Mouse (Mus musculus) testis, adult 2 months (tissue): ENCODE measurements around the gene Snd1.

Source experiments
- CTCF ChIP-seq: fragments of 200-500 bp; IDR thresholded peaks from 2 replicates; pipeline ENCODE4 v1.5.1; 2012; ENCODE audit warnings: low read depth, mild to moderate bottlenecking, inconsistent platforms, low read length, moderate library complexity; ENCODE audit not compliant: control insufficient read depth, insufficient read depth, insufficient replicate concordance
- POLR2A ChIP-seq: fragments of 200-500 bp; IDR thresholded peaks from 2 replicates; pipeline ENCODE4 v1.6.1; 2012; ENCODE audit warnings: low read depth, mild to moderate bottlenecking, inconsistent platforms, low read length, moderate library complexity; ENCODE audit not compliant: control insufficient read depth

- TF ChIP-seq POLR2A (no peak), CTCF (no peak)
These were observed 389.7 kb downstream of the Snd1 start for GRCm38 (mm10) chr6:28864684-28865083.
